ENCODE assay signal across 11 mouse cellular contexts in genomic region chr4:13300261-13300683, GRCm38 (mm10).
DNase-seq lines count a peak whose midpoint lies in the region; ATAC-seq lines count a peak whose summit lies in the region.
"Had no signal": no experiment of that assay in that cellular context is flagged by ENCODE, and none has a peak within 500 bp of the region (broad histone marks: within the 10 kb centered on the region; RNA-seq: fewer than 3 reads in every experiment).

No protein-coding gene starts in this region.

- H3K4me3 ChIP-seq in heart, embryonic 16.5 days (ENCODE audit: low read length), result no peak overlapping the region
- no peak overlapping the region for H3K4me3 ChIP-seq in limb, embryonic 13.5 days
- H3K4me3 ChIP-seq in liver, embryonic 12.5 days, result no peak overlapping the region
- H3K4me3 ChIP-seq: liver, embryonic 13.5 days had no signal

- no peaks in the 10 kb centered on the region for H3K9me3 ChIP-seq in heart, embryonic 16.5 days (replicated peaks; ENCODE audit: control insufficient read depth, low read length)
- no peaks in the 10 kb centered on the region for H3K9me3 ChIP-seq in limb, embryonic 13.5 days
- H3K9me3 ChIP-seq in liver, embryonic 12.5 days (replicated peaks), result no peaks in the 10 kb centered on the region
- H3K9me3 ChIP-seq: liver, embryonic 13.5 days had no signal

- H3K27me3 ChIP-seq in heart, embryonic 16.5 days (ENCODE audit: control insufficient read depth, insufficient read depth, low read length), result no peaks in the 10 kb centered on the region
- H3K27me3 ChIP-seq in limb, embryonic 13.5 days, result no peaks in the 10 kb centered on the region
- H3K27me3 ChIP-seq in liver, embryonic 12.5 days (replicated peaks), result no peaks in the 10 kb centered on the region
- H3K27me3 ChIP-seq: liver, embryonic 13.5 days had no signal

- WGBS in heart, embryonic 16.5 days, result 22% methylated on average over 3 of the region's 3 CpGs
- 44% methylated on average over 3 of the region's 3 CpGs for WGBS in limb, embryonic 13.5 days
- 33% methylated on average over 3 of the region's 3 CpGs for WGBS in liver, embryonic 12.5 days (ENCODE audit: insufficient replicate concordance)

- H3K4me1 ChIP-seq in heart, embryonic 16.5 days (ENCODE audit: control insufficient read depth, insufficient read depth, low read length), result peaks cover 11% of the 10 kb centered on the region; the same call in 1 of the 2 replicates
- peaks cover 21% of the 10 kb centered on the region for H3K4me1 ChIP-seq in limb, embryonic 13.5 days
- no peaks in the 10 kb centered on the region for H3K4me1 ChIP-seq in liver, embryonic 12.5 days
- H3K4me1 ChIP-seq: liver, embryonic 13.5 days had no signal

- intact Hi-C loops in heart, postnatal 25 days (cut with DNase I), result no loop called here
- intact Hi-C loops in gastrocnemius, postnatal 14 days (cut with DNase I; ENCODE audit: low total_unique reads), result no loop called here

- no peaks in the 10 kb centered on the region for H3K36me3 ChIP-seq in heart, embryonic 16.5 days (ENCODE audit: control insufficient read depth, insufficient read depth)
- H3K36me3 ChIP-seq in limb, embryonic 13.5 days, result no peaks in the 10 kb centered on the region
- no peaks in the 10 kb centered on the region for H3K36me3 ChIP-seq in liver, embryonic 12.5 days
- H3K36me3 ChIP-seq: liver, embryonic 13.5 days had no signal

- no peak for DNase-seq in heart, postnatal 25 days (ENCODE audit: low spot score)
- DNase-seq in ES-CJ7 (ENCODE audit: low read depth, low spot score), result peak; percentile 67
- peak; percentile 4 for DNase-seq in adrenal gland, postnatal 14 days
- no peak for DNase-seq in gastrocnemius, postnatal 14 days
- DNase-seq: cerebellum, adult 18-20 months; kidney, postnatal 36 days; liver, embryonic 13.5 days; thymus, adult 18-20 months had no signal

- peak overlapping the region; percentile 15; the same call in 1 of the 2 replicates for H3K4me2 ChIP-seq in heart, embryonic 16.5 days (ENCODE audit: low read depth, low read length)
- H3K4me2 ChIP-seq in limb, embryonic 13.5 days (replicated peaks), result no peak overlapping the region
- H3K4me2 ChIP-seq in liver, embryonic 12.5 days, result no peak overlapping the region
- H3K4me2 ChIP-seq: liver, embryonic 13.5 days had no signal

- no peak for ATAC-seq in heart, embryonic 16.5 days (replicated peaks; ENCODE audit: extremely low read depth, insufficient read depth, low FRiP score)
- 0 out of 2 replicates have a peak, but pooled peaks have one; percentile 51 for ATAC-seq in limb, embryonic 13.5 days (ENCODE audit: low FRiP score, low read depth)
- no peak for ATAC-seq in liver, embryonic 12.5 days

- no peak overlapping the region for H3K27ac ChIP-seq in heart, embryonic 16.5 days (ENCODE audit: low read length)
- no peak overlapping the region for H3K27ac ChIP-seq in limb, embryonic 13.5 days
- H3K27ac ChIP-seq in liver, embryonic 12.5 days, result no peak overlapping the region
- H3K27ac ChIP-seq: liver, embryonic 13.5 days had no signal

- H3K9ac ChIP-seq in heart, embryonic 16.5 days (ENCODE audit: low read length), result no peak overlapping the region
- no peak overlapping the region for H3K9ac ChIP-seq in limb, embryonic 13.5 days
- H3K9ac ChIP-seq in liver, embryonic 12.5 days, result no peak overlapping the region
- H3K9ac ChIP-seq: liver, embryonic 13.5 days had no signal

Comparison
In these comparisons a context has a peak if more than half of its experiments do, and no peak if none do; other contexts are left out.
1. DNase-seq: peak in ES-CJ7 (single experiment) and adrenal gland, postnatal 14 days (single experiment); none in heart, postnatal 25 days (single experiment) and gastrocnemius, postnatal 14 days (single experiment).